Mouse (Mus musculus): ENCODE measurements around the gene Larp7. TPM values are rescaled to one million over a fixed set of nuclear protein-coding genes. Genes with fewer than 3 reads are reported as not detected.

Larp7 gene
- 0.09 and 0.12 TPM in 2 replicates for polyA plus RNA-seq (2012; rRNA removed; ENCODE audit: low replicate concordance)

DNA sequence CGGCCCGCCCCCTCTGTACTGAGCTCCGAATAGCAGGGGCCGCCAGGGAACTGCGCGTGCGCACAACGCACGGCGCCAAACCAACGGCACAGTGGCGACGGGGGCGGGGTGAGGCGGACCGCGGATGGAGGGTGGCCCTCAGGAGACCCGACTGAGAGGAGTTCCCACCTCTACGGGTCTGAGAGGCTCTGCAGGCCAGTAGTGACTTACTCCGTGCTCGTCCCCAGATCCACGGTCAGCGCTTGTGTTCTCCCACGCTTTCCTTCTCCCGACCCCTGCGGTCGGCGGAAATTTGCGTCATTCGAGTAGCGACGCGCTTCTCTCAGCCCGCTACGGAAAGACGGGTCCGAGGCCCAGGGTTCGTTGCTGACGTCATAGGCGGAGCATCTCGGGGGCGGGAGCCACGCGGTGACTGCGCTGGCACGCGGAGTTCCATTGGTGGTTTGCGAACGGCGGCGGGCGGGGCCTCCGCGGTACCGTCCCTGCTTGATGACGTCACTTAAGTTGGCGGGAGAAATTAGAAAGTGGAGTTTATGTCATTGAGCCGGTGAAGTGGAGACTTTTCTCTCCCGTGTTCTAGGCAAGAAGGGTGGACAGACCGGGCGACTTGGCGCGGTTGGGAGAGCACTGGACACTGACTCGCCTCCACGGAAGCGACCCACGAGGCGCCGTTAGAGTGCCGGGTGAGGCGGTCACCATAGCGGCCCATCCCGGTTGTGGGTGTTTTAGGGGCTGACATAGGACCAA lies at the start of gene Larp7, which contains the start of gene Zgrf1:
Gene Larp7, minus strand, starts transcription at position 377 of the 747 bp plus-strand sequence.
Gene Zgrf1, plus strand, starts transcription at position 517 of the 747 bp plus-strand sequence.

DNA sequence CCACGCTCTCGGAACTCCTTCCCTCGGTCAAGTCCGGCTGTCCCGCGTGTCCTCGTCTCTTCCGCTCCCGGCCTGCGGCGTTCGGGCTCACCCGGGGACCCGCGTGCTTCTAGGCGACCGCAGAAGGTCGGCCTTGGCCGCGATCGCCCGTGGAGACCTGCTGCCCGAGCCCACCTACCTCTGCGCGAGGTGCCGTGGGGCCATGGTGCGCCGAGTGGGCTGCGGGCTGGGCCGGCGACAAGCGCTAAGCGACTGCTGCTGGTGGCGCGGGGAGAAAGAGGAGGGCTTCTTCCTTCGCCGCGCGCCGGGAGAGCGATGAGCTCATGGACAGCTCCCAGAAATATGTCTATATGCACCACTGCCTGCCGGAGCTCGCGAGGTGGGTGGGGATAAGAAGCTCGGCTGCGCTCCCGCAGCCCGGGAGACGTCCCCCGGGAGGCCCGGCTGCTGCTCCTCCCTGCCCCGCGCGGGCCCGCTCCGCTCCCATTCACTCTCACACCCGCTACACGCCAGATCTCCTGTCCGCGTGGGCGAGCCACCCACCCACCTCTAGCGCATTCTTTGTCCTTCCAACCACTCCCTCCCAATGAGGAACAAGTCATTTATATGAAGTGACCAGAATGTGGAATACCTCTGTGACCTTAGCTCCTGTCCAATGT lies 54.3 kb downstream of the Larp7 start, which contains the start of gene Ank2:
Gene Ank2, minus strand, starts transcription at position 609 of the 659 bp plus-strand sequence.

Other genes starting within 250 kb of the Larp7 start
- 0.32 and 2.6 TPM in 2 replicates for gene Ank2, start 54.0 kb downstream of the Larp7 start, polyA plus RNA-seq (2012; rRNA removed; ENCODE audit: low replicate concordance)
- 0.05 and 0.18 TPM in 2 replicates for gene Zgrf1, start 140 bp upstream of the Larp7 start, polyA plus RNA-seq (2012; rRNA removed; ENCODE audit: low replicate concordance)
- not detected in 2 replicates for gene Neurog2, start 79.8 kb upstream of the Larp7 start, polyA plus RNA-seq (2012; rRNA removed; ENCODE audit: low replicate concordance)
- 0.50 and 0.63 TPM in 2 replicates for gene Alpk1, start 227.2 kb upstream of the Larp7 start, polyA plus RNA-seq (2012; rRNA removed; ENCODE audit: low replicate concordance)
- gene Tifa, start 236.5 kb upstream of the Larp7 start, polyA plus RNA-seq (2012; rRNA removed; ENCODE audit: low replicate concordance): 12.6 and 12.9 TPM in 2 replicates